Mouse (Mus musculus): Measurements from ENCODE around the gene Olfr60.

GRCm38 (mm10) chr7:140299416-140299815 lies 62.1 kb downstream of the Olfr60 start:
- TF ChIP-seq CTCF (IDR thresholded peaks at IDR 0.05; ENCODE audit: control insufficient read depth, insufficient read depth, low read length), result no peak
- no peak for TF ChIP-seq POLR2A (IDR thresholded peaks at IDR 0.05; ENCODE audit: borderline replicate concordance, control insufficient read depth, low read depth, low read length)

Measured in bone marrow, adult 2 months (tissue).